Mouse (Mus musculus): ENCODE measurements around the gene Arglu1.

The Arglu1 gene

DNA sequence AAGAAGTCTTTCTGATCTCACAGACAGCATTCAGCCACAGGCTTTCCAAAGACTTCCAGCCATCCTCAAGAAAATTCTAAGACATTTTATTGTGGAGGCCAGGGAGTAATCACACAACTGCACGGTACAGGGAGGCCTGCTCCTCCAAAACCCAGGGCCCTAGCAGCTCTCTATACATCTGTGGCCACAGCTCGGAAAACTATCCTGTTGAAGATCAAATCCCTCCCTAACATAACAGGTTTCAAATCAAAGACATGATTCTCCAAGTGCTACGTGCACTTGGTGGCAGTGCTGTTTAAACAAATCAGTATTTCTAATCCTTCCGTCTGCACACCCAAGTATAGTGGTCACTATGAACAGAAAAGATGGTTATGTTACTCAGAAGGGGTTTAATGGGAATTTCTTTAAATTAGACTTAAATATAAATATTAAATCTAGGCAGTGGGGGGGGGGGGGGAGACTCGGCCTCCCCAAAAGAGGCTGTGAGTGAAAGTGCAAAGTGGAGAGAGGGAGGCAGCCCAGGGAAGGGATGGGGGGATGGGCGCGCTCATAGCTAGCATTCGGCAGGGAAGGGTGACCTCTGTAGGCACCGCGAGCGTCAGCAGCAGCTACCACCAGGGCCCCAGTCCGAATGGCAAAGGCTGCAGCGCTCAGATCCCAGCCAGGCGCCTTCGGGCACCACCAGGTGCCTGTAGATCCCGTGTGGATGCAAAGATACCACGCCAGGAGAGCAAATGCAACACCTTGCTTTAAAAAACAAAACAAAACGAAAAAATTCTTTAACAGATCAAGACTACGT lies 31.7 kb downstream of the Arglu1 start:
- DNase-seq (ENCODE audit: low spot score), result peak; percentile 84

DNA sequence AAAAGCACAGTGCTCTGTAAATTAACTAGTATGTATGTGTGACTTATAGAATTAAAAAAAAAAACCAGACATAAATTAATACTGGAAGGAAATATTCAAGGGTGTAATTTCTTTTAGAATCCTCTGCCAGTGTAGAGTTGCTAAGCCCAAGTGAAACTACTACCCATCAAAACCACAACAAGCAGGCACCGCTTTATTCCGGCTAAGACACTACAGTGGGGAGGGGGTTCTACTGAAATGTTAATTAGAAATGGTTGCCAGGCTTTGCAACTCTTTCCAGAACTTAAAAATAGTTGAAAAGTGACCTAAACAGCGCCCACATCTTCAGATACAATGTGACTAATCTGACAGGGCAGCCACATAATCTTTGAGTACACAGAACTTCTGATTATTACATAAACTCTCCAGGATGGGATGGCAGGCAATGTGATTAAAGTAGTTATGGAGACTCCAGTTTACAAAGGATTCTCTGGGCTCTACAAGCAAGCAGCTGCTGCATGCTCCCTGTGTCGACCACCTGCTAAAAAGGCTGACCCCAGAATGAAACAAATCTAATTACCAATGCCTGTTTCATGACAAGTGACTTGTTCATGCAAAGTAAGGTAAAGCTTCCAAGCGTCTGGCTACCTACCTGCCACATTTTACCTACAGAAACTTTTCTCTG lies 32.5 kb downstream of the Arglu1 start:
- DNase-seq (ENCODE audit: low spot score), result no peak

DNA sequence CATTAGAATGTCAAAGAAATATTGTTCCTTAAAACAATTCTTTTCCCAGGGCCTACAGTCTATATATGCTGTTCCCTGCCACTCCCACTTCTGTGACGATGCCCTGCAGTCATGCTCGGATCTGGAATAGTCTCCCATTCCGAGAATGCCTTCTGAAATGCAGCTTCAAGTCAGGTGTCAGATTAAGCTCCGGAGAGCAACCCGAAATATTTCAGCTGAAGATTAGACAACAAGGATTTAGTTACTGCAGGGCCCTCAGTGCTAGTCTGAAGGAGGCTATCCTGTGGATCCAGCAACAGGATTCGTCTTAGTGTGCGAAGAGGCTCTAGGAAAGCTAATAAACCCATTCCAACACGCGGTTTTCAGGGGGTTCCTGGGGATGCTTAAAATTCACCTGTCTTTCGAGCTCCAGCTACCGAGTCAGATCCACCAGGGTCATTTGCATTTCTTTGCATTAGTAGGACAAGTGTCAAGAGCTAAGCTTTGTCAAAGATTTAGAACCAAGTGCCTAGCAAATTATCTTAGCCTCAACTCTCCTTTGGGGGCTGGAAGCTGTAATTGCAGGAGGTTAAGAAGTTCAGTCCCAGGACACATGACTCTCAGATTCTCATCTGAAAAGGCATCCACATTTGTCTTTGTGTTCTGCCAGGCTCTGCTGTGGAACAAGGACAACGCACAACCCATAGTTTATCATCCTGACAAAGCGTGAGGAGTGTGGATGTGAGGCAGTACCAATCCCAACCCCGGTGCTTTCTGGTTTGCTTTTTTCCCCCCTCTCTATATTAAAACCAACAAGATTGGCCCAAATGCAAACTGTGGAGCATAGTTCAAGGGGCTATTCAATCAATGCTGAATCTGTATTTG lies 33.5 kb downstream of the Arglu1 start:
- DNase-seq (ENCODE audit: low spot score), result no peak

DNA sequence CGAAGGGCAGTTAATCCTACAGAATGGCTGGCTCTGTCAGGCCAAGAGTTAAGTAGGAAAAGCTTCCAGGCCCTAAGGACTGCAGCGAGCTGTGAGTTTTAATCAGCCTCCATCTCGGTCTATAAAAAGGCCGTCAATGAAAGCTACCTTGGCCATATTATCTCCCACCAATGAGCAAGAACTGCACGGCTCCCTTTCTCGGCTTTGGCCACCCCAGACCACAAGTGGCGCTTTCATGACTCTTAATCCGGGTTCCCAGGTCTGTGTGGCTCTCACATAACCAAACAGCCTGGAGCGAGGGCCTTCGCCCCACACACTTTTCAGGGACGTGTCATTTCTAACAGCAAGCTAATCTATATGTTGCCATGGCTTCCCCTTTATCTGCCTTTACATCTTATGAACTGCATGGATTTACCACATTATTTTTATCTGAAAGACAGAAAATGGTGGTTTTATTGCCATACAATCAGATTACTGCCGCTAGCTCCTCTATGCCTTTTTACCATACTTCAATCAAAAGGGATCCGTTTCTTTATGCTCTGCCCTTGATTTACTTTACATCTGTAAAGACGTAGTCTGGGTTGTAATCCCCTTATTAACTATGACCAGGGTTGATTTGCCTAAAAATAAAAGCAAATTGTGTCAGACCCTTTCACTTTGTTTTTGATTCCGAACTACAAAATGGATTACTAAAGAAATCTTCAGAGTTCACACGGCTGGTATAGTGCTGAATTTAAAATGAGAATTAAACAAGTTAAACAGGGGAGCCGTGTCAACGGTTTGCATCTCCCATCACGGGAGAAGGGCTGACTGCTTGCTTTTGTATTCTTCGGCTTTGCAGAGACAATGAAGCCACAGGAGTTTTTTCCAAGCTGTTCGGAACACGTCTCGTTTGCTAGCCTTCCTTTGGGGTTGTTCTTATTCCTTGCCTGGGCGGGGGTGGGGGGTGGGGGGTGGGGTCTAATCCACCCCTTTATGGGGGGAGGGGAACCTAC lies 34.7 kb downstream of the Arglu1 start:
- no peak for DNase-seq (ENCODE audit: low spot score)

GRCm38 (mm10) chr8:8653906-8654489 lies 36.3 kb downstream of the Arglu1 start:
- no peak for DNase-seq (ENCODE audit: low spot score)

- DNase-seq (ENCODE audit: low spot score), result no peak
Measured at GRCm38 (mm10) chr8:8653343-8653742, 37.0 kb downstream of the Arglu1 start.

- no peak for DNase-seq (ENCODE audit: low spot score)
Measured at GRCm38 (mm10) chr8:8652388-8652787, 37.9 kb downstream of the Arglu1 start.

DNA sequence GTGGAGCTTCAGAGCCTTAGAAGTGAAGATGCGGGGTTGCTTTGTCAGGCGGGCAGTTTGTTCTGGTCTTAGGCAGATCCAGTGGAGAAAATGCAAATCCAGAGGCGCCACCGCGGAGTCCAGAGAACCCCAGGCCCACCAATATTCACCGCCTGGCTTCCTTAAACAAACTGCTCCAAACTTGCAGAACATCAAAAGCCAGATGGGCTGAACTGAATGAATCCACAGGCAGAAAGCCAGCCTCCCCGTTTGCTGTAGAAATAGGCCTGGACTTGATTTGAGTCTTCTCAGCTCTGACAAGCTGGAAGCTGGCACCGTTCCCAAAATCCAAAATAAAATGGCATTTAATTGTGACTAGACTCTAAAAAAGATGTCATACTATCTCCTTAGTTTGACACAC lies 40.4 kb downstream of the Arglu1 start:
- DNase-seq (ENCODE audit: low spot score), result no peak

DNA sequence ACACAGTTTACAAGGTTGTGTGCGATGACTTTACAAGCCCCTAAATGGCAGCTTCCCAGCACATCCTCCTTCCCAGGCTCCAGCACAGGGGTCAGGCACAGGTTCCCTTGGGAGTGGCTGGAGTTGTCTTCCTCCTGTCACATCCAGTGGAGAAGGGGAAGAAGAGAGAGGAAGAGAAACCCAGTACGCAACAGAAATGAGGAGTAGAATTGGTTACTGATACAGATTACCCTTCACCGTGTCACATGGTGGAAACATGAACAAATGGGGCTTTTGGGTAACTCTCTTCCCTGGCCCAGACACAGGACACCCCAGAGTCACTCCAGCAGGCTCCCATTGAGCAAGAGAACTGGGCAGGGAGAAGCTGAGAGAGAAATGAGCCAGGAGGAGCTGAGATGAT lies 40.8 kb downstream of the Arglu1 start:
- no peak for DNase-seq (ENCODE audit: low spot score)

DNA sequence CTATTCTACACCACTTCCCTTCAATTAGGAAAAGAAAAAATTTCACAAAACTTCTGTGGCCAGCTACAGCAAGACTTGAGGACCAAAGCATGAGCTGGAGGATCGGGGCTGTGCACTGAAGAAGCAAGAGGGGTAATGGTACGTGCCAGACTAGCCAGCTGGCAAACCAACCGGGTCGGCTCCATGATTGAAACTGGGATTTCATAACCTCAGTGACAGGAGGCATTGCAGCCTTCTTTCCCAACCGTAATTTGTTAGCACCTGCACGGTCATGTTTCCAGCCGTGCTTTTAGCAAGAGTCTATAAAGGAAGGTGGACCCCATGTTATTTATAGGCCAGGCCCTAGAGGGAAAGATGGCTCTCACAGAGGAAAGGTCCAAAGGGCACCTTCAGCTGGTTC lies 41.6 kb downstream of the Arglu1 start:
- no peak for DNase-seq (ENCODE audit: low spot score)

DNA sequence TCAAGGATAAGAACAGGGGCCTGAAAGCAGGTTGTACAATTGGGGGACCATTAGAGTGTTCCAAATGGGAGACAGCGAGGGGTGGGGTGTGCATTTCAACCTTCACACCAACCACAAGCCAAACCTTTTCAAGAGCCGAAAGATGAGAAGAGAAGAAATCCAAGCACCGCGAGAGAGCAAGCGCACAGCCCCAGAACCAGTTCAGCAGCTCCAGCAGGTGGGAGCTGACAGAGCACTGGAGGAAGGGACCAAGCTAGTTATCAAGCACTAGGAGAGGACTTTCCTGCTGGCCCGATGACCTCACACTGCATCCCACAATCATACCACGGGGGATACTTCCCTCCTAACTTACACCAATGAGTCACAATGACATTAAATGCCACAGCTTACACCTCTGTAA lies 42.5 kb downstream of the Arglu1 start:
- no peak for DNase-seq (ENCODE audit: low spot score)

DNA sequence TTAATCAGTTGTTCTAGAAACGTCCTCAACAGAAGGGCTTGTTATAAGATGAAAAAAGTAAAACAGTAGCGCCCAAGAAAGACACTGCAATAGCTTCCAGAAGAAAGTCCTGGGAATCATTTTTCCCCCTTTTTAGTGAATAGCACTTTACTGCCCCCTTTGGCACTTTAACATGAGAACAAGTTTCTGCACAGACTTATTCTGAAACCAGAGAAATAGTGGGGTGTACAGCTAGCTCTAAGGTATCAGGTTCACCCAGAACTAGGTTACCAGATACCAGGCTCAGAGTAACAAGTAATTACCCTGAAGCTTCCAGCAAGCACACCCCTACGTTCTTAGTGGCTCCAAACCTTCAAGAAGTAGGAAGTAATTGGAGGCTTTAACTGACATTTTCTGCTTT lies 43.0 kb downstream of the Arglu1 start:
- no peak for DNase-seq (ENCODE audit: low spot score)

DNA sequence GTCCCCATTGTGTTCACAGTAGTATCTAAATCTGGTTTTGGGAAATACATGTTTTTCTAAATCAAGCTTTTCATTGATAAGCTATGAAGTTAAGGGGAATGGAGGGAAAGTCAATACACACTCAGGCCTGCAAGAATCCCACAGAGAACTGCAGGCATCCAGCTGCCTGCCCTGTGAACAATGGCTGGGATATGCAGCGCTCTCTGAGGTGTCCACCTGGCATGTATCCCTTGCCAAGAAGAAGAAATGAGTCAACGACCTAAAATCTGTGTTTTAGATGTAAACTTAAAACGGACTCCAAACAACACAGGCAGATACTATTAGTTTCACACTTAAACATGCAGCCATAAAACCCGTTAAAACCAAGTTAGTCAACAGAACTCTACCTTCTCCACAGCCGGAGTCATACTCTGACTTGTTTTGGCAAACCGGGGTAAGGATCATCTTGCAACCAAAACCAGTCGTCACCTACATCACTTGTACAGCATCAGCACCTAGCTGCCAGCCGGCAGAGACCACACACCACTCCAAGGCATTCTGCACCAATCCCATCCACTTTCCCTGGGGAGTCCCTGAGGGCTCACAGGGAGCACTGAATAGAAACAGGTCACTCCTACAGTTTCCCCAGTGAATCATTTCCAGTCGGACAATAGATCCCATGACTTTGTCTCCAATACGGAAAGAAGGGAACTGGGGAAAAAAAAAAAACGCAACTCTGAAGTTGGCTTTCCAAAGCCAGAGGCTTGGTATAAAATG lies 46.0 kb downstream of the Arglu1 start:
- DNase-seq (ENCODE audit: low spot score), result no peak

- no peak for DNase-seq (ENCODE audit: low spot score)
Measured at GRCm38 (mm10) chr8:8640264-8640588, 50.1 kb downstream of the Arglu1 start.

DNA sequence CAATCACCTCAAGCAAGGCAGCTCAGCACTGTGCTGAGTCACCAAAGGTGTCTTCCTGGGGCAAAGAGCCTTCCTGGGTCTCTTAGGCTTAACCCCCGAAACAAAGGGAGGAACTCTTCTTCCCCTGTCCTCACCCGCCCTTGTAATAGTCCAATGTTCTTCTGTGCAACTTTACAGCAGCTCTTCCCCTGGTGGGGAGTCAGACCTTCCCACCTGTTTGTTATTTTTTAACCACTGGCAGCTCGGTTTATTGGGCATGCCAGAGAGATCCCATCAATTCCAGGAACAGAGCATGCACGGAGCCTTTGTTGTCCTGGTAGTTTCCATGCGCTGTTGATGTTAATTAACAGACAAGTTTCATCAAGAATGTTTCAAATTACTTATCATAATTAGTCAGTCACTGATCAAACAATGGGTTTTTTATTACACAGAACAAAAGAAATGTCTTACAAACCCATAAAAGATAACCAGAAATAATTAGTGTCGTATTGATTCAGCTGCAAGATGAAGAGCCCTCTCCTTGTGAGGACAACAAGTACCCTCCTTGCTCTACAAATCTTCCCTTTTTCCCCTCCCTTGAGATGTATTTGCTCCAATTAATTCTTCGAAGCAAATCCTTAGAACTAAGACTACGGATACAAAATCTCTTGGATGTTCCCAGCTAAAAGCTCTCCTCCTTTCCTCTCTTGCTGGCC lies 50.6 kb downstream of the Arglu1 start:
- DNase-seq (ENCODE audit: low spot score), result no peak

DNA sequence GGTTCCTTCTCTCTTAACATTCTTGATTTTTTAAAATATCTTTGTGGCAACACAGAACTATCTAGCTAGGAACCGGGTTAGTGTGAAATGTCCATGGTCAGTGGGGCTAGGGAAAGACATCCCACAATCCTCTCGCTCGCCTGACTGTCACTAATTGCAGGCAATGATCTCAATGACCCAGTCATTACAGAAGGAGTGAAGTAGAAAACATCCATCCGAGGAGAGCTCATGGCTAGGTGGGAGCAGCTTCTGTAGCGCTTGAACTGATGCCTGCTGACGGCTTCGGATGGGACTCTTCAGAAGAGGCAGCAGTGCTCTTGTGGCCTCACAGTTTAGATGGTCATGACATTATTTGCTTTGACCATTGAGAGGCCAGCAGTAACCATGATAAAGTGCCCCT lies 58.9 kb downstream of the Arglu1 start:
- no peak for DNase-seq (ENCODE audit: low spot score)

- no peak for DNase-seq (ENCODE audit: low spot score)
Measured at GRCm38 (mm10) chr8:8624017-8624416, 66.3 kb downstream of the Arglu1 start.

DNA sequence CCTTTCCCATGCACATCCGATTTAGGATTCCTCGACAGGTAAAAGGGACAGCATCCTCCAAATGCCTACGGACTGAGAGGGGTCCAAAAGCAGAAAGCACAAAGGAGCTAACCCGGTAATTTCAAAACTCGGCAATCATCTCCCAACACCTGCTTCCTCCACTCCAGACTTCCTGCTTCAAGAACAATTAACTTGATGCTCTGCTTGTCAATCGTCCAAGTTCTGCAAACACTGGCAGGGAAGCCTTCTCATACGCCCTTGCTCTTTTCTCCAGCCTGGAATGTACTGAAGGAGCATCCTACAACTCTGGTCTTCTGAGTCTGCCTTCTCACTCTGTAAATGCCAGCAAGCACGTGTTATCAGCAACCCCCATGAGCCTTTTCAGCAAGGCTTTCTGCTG lies 66.8 kb downstream of the Arglu1 start:
- no peak for DNase-seq (ENCODE audit: low spot score)

DNA sequence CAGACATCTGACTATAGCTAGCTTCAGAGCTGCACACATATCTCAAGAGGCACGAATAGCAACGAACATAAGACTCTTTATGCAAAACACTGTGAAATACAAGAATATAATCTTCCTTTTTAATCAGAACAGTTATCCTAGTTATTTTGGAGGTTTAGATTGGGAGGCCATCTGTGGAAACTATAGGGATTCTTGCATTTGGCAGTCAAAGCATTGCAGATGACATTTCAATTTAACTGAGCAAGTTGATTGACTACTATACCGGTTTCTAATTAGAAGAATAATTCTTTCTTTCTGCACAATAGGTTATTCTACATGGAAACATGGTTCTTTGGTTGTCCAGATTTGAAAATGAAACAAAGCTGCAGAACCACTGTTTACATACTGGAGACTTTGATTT lies 67.8 kb downstream of the Arglu1 start:
- no peak for DNase-seq (ENCODE audit: low spot score)

DNA sequence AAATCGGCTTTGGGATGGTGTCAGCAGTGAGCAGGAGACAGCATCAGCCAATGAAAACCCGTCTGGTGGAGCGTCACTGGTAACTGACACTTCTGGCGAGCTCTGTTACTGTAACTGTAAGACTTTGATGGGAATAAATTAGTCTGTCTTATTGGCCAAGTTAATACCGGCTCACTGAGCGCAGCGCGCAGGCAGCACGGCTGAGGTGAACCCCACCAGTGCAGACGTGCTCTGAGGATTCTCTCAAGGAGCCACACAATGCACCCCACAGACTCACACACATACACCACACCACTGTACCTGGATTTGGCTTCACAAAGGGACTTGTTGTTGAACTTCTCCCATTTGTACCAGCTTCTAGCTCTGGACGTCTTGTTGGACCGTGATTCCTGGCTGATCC lies 68.3 kb downstream of the Arglu1 start:
- DNase-seq (ENCODE audit: low spot score), result no peak
